Mouse (Mus musculus) ES-Bruce4 (cell line): ENCODE data around the gene Psmd7. TPM values are rescaled to one million over a fixed set of nuclear protein-coding genes. Genes with fewer than 3 reads are reported as not detected.
"Not testable (repeated sequence)": the region's sequence is repeated elsewhere in the genome, so short reads cannot be mapped to it uniquely, and the experiment has no call there.

Experiments
- H3K27ac ChIP-seq: 2 replicates; pipeline ENCODE4 v1.5.1; 2012; ENCODE audit warnings: low read length, inconsistent platforms; ENCODE audit not compliant: insufficient read depth
- H3K27me3 ChIP-seq: 2 replicates; pipeline ENCODE4 v1.6.1; 2012; ENCODE audit warnings: mild to moderate bottlenecking, low read length, inconsistent platforms; ENCODE audit not compliant: control insufficient read depth, poor library complexity, insufficient read depth, severe bottlenecking
- H3K36me3 ChIP-seq: 2 replicates; pipeline ENCODE4 v1.6.1; 2012; ENCODE audit warnings: inconsistent platforms, mild to moderate bottlenecking, low read length, moderate library complexity; ENCODE audit not compliant: control insufficient read depth, poor library complexity, insufficient read depth, severe bottlenecking
- H3K4me1 ChIP-seq: one replicate; pipeline ENCODE4 v1.8.1; 2011; ENCODE audit warnings: low read length; ENCODE audit not compliant: control insufficient read depth, insufficient read depth
- H3K4me3 ChIP-seq: 2 replicates; pipeline ENCODE4 v1.5.1; 2011; ENCODE audit warnings: low read depth, mild to moderate bottlenecking, low read length
- H3K9ac ChIP-seq: 2 replicates; pipeline ENCODE4 v1.6.1; 2012; ENCODE audit warnings: low read depth, mild to moderate bottlenecking, inconsistent platforms; ENCODE audit not compliant: poor library complexity, severe bottlenecking
- H3K9me3 ChIP-seq: replicated peaks from 2 replicates; pipeline ENCODE4 v1.6.1; 2012; ENCODE audit warnings: mild to moderate bottlenecking, low read length, inconsistent platforms; ENCODE audit not compliant: control insufficient read depth, poor library complexity, insufficient read depth, severe bottlenecking
- CTCF ChIP-seq: IDR thresholded peaks from one replicate; pipeline ENCODE4 v1.8.1; 2011; ENCODE audit warnings: low read depth, low read length
- EP300 ChIP-seq: IDR thresholded peaks from 2 replicates; pipeline ENCODE4 v1.6.1; 2011; ENCODE audit warnings: low read depth, low read length; ENCODE audit not compliant: insufficient read depth
- POLR2A ChIP-seq: IDR thresholded peaks from one replicate; pipeline ENCODE4 v1.8.1; 2011; ENCODE audit warnings: low read length; ENCODE audit not compliant: insufficient read depth
- polyA plus RNA-seq: library from polyadenylated mRNA; stranded (reverse); fragments of >200 nt; gene quantifications from 2 replicates; pipeline ENCODE4 v1.2.4, GENCODE M21; 2011; ENCODE audit warnings: low read depth; ENCODE audit not compliant: missing spikeins, insufficient read depth, insufficient read length

The Psmd7 gene
- polyA plus RNA-seq, result 183 and 195 TPM in 2 replicates

DNA sequence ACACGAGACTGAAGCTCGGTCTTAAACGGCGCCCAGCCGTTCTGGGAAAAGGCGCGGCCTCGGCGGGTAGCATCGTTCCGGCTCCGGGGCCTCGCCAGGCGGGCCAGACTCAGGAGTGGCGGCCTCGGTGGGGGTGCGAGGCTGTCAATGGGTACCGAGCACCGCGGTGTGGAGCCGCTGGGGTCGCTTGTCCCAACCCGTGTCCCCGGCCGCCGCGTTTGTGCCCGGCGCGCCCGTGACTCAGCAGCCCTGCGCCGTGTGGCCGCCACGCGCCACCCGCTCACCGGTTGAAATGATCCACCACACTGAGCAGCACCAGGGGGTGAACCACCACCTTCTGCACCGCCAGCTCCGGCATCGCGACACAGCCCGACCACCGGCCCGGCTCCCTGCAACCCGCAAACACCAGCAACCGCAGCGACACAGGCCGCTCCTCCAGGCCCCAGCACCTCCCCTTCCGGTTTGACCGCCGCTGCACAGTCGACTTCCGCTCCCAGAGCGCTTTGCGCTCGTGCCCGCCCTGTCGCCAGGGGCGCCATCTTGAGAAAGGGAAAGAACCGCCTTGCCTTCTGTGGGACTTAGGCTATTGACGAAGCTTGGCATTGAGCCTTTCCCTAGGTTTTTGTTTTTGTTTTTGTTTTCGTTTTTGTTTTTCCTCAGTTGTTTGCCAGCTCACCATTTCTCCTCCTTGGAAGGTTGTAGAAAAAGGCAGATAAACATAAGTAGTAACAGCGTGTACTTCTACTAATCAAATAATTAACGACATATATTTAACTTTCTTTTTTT, at the start of gene Psmd7:
Gene Psmd7 (minus strand): TSS at position 470 of the 786 bp plus-strand sequence.
- 0 out of 2 replicates have a peak, but pooled peaks have one; percentile 50 for TF ChIP-seq EP300
- TF ChIP-seq POLR2A, result peak; percentile 70
- TF ChIP-seq CTCF, result no peak
- no peaks in the 10 kb centered on the region for H3K27me3 ChIP-seq
- peaks cover 34% of the 10 kb centered on the region for H3K36me3 ChIP-seq
- peak within 1 kb of the TSS; percentile 96 for H3K9ac ChIP-seq
- H3K4me3 ChIP-seq, result peak within 1 kb of the TSS; percentile 93
- H3K9me3 ChIP-seq, result no peaks in the 10 kb centered on the region
- no peaks in the 10 kb centered on the region for H3K4me1 ChIP-seq
- peak within 1 kb of the TSS; percentile 72 for H3K27ac ChIP-seq

- Histone ChIP-seq H3K4me1 (no peaks in the 10 kb centered on the region), H3K27ac (no peak overlapping the region), H3K9me3 (no peaks in the 10 kb centered on the region), H3K9ac (no peak overlapping the region), H3K27me3 (no peaks in the 10 kb centered on the region), H3K36me3 (no peaks in the 10 kb centered on the region), H3K4me3 (no peak overlapping the region)
- TF ChIP-seq POLR2A, result no peak
- TF ChIP-seq EP300, result no peak
- no peak for TF ChIP-seq CTCF
These were observed 45.5 kb upstream of the Psmd7 start for GRCm38 (mm10) chr8:107633734-107634133.

GRCm38 (mm10) chr8:107629701-107630100, 41.4 kb upstream of the Psmd7 start:
- Histone ChIP-seq H3K27ac (no peak overlapping the region), H3K9ac (no peak overlapping the region), H3K4me3 (no peak overlapping the region), H3K9me3 (no peaks in the 10 kb centered on the region), H3K36me3 (no peaks in the 10 kb centered on the region), H3K4me1 (no peaks in the 10 kb centered on the region), H3K27me3 (no peaks in the 10 kb centered on the region)
- no peak for TF ChIP-seq POLR2A
- no peak for TF ChIP-seq EP300
- no peak for TF ChIP-seq CTCF

DNA sequence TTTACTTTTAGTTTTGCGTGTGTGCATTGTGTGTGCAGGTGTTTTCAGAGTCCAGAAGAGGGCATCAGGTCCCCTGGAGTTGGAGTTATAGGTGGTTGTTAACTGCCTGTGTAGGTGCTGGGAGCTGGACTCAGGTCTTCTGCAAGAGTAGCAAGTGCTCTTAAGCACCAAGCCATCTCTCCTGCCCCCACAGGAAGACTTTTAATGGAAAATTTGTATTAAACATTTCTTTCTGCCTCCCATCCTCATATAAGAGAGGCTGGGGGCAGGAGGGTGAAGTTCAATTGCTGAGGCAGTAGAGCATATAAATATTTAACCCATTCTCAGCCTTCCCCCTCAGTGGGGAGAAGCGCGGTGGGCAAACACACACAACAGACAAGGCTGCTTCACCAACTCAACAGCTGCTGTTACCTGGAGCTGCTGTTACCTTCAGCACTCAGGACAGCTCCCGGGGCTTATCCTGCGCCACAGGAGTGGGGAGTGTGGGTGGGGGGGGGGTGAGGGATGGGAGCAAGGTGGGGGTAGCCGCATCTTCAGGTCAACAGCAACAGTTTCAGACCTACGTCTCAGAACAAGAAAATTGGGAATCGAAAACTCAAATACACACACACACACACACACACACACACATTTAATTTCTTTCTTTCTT, 40.4 kb upstream of the Psmd7 start:
- Histone ChIP-seq H3K9ac (no peak overlapping the region), H3K27ac (no peak overlapping the region), H3K36me3 (no peaks in the 10 kb centered on the region), H3K4me3 (no peak overlapping the region), H3K27me3 (no peaks in the 10 kb centered on the region), H3K9me3 (no peaks in the 10 kb centered on the region), H3K4me1 (no peaks in the 10 kb centered on the region)
- TF ChIP-seq POLR2A (no peak), EP300 (no peak), CTCF (no peak)

GRCm38 (mm10) chr8:107627881-107628280, 39.6 kb upstream of the Psmd7 start:
- H3K27me3 ChIP-seq, result no peaks in the 10 kb centered on the region
- TF ChIP-seq CTCF (no peak), EP300 (no peak), POLR2A (no peak)
- H3K9me3 ChIP-seq, result no peaks in the 10 kb centered on the region
- no peak overlapping the region for H3K4me3 ChIP-seq
- H3K9ac ChIP-seq, result no peak overlapping the region
- no peaks in the 10 kb centered on the region for H3K36me3 ChIP-seq
- H3K4me1 ChIP-seq, result no peaks in the 10 kb centered on the region
- no peak overlapping the region for H3K27ac ChIP-seq

DNA sequence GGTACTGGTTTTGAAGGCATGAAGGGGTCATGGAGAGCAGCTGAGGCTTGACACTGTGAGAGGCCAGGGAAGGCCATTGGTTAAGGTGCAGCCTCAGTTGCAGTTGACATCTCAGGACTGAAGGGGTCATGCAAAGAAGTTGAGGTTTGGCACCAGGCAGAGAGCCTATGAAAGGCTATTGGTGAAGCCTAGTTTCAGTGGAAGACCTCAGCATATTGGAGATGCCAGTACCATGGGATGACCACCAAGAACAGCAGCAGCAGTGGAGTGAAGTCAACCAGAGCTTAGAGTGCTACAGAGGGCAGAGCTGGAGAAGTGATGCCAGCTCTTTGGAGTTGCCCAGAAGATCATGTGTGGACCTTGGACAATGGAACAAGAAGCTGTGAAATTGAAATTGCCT, 36.0 kb upstream of the Psmd7 start:
- H3K4me1 ChIP-seq, H3K27ac ChIP-seq, H3K4me3 ChIP-seq, H3K9ac ChIP-seq, H3K36me3 ChIP-seq, H3K9me3 ChIP-seq, H3K27me3 ChIP-seq: not testable (repeated sequence)
